Mouse (Mus musculus): Measurements from ENCODE around the gene Omd.

Omd gene

DNA sequence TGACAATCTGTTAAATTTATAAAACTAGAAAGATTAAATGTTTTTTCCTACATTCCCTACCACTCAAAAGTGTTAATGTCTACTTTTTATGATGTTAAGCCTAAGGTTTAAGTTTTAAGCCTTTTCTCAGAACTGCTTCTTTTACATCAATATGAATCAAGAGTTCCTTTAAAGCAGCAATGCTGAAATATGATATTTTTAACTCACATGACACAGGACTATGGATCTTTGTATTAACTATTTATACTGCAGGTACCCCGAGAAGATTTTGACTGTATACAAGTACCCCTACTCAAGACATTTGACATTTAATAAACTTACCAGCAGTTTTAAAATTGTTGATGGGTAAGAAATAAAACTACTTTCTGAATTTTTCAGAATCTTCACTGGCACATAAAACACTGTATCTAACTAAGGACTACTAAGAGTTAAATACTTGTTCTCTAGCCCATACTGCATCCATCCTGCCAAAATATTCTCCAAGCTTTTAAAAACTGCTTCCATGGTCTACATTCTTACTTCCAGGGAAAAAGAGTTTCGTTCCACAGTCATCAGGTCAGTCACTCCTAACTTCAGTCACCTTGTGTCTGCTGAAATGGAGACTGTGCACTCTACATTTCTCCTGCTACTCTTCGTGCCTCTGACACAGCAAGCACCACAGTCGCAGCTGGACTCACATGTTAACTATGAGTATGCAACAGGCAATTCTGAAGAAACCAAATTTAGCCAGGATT, 26.5 kb downstream of the Omd start:
- peak; percentile 20 for DNase-seq (ENCODE audit: low read depth, low spot score)

DNA sequence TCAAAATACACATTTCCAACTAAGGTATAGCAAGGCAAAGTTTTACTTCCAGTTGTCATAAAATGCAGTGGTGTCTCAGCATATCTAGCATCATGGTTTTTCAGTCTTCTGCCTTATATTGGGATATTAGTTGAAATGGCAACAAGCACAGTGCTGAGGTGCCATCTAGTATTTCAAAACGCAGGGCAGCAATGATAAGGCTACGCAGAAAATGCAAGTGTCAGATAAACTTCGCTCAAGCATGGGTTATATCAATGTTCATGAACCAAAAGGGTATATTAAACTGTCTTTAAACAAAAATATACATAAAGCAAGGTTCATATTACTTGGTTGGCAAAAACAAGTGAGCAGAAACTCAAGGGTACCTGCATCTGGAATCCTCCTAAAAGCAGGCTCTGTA, 34.8 kb downstream of the Omd start:
- no peak for DNase-seq (ENCODE audit: low read depth, low spot score)

DNA sequence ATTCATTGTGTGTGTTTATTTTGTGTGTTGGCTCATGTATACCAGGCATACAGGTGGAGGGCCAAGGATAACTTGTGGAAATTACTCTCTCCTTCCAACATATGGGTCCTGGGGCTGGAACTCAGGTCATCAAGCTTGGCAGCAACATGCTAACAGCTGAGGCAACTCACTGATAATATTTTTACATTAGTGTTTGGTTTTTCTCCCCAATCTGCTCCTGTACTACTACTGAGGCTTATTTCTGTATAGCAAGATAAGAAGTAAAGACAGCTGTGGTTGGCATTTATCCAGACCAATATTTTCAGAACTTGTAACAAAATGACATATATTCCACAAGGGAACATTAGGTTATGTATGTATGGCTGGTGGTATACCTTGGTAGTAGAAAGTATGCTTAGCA, 36.1 kb downstream of the Omd start:
- DNase-seq (ENCODE audit: low read depth, low spot score), result no peak

DNA sequence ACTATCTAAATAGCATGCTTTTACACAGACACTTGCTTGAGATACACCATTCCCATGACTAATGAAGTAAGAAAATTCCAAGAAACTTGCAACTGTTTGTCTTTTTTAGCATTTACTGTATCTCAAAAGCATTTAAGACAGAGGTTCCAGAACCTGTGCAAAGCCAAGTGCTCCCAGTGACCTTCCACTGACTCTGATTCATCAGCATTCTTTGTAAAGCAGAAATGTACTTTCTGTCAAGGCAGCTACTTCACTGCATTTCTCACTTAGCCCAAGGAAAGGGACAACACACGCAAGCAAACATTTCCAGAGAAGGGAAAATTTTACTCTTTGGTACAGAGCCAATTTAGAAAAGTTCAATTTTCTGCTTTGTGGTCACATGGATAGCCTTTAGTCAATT, 41.0 kb downstream of the Omd start:
- peak; percentile 67 for DNase-seq (ENCODE audit: low read depth, low spot score)

DNA sequence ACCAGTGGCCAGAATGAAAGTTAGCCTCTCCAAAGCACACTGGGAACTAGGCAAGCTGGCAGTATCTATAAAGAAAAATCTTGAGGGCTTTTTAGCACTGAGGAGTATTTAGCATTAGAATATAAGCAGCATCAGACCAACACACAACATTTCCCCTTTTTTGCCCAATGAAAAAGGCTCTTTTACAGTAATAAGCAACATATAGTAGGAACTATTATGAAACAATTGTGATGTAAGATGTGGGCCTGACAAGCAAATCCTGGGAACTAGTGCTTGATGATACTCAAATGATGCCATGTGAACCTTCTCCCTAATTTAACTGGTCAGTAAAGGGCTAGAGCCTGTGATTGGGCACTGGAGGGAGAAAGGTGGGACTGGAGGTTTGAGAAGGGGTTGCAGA, 45.9 kb downstream of the Omd start:
- DNase-seq (ENCODE audit: low read depth, low spot score), result no peak

DNA sequence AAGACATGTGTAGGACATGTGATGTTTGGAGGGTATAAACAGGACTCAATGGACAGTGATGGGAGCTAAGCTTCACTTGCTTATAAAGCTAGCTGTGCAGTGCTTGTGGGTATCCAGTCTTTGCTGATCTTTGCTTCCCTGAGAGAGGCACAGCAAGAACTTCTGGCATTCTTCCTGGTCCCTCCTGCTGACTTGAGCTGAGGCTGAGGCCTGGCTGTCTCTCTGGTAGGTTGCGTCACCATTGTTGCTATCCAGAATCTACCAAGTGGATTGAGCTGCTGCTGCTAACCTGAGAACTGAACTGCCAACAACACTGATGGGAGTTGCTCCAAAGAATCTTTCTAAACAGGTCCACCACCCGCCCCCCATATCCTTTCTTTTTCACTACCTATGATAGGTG, 46.8 kb downstream of the Omd start:
- DNase-seq (ENCODE audit: low read depth, low spot score), result peak; percentile 76

DNA sequence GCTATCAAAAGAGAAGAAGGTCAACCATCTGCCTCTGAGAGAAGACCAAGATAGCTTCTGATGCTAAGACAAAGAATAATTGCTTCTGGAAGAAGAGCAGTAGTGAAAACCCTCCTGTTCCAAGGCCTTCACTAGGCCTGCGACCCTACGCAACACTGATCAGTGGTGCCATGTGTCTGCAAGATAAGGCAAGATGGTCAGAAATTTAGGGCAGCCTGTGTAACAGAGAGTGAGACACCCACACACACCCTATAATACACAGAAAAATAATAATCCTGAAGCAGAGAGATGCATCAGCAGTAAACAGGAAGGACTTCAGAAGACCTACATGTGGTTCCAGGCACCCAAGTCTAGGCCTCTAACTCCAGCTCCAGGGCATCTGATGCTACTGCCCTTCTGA, 57.7 kb downstream of the Omd start:
- no peak for DNase-seq (ENCODE audit: low read depth, low spot score)

All from 3T3-L1 (cell line).